Mouse (Mus musculus) C2C12 (cell line): ENCODE data around the gene Xlr3a. TPM values are rescaled to one million over a fixed set of nuclear protein-coding genes. Genes with fewer than 3 reads are reported as not detected.

ENCODE experiments used
- H3K27me3 ChIP-seq: one replicate; pipeline ENCODE4 v1.6.1; 2011; ENCODE audit not compliant: control insufficient read depth, insufficient read depth, insufficient read length
- H3K36me3 ChIP-seq: one replicate; pipeline ENCODE4 v1.6.1; 2011; ENCODE audit not compliant: control insufficient read depth, insufficient read depth
- H3K4me3 ChIP-seq: one replicate; pipeline ENCODE4 v1.5.1; 2011; ENCODE audit warnings: mild to moderate bottlenecking, control low read depth; ENCODE audit not compliant: poor library complexity, insufficient read depth, severe bottlenecking
- H3K79me2 ChIP-seq: one replicate; pipeline ENCODE4 v1.6.1; 2011; ENCODE audit not compliant: control insufficient read depth, insufficient read depth
- H3K79me3 ChIP-seq: one replicate; pipeline ENCODE4 v1.6.1; 2011; ENCODE audit warnings: low read depth, control low read depth
- H3ac ChIP-seq: one replicate; pipeline ENCODE3; 2011; ENCODE audit warnings: low read depth; ENCODE audit not compliant: control insufficient read depth, insufficient read length
- CEBPB ChIP-seq: IDR thresholded peaks from one replicate; pipeline ENCODE4 v1.6.1; 2011; ENCODE audit warnings: low read depth, mild to moderate bottlenecking, control low read depth, moderate library complexity
- CTCF ChIP-seq: IDR thresholded peaks from one replicate; pipeline ENCODE4 v1.5.1; 2011; ENCODE audit not compliant: control insufficient read depth, insufficient read depth, insufficient read length
- FOSL1 ChIP-seq: IDR thresholded peaks from one replicate; pipeline ENCODE4 v1.8.0; 2011; ENCODE audit warnings: mild to moderate bottlenecking, low read length; ENCODE audit not compliant: poor library complexity, insufficient read depth, severe bottlenecking
- MAX ChIP-seq: IDR thresholded peaks from one replicate; pipeline ENCODE4 v1.6.1; 2011; ENCODE audit warnings: mild to moderate bottlenecking, control low read depth
- MYOD1 ChIP-seq: IDR thresholded peaks from one replicate; pipeline ENCODE4 v1.6.1; 2011; ENCODE audit warnings: low read depth; ENCODE audit not compliant: control insufficient read depth, insufficient read length
- MYOG ChIP-seq: IDR thresholded peaks from one replicate; pipeline ENCODE4 v1.6.1; 2011; ENCODE audit not compliant: control insufficient read depth, insufficient read length; ENCODE audit errors: extremely low read depth
- USF1 ChIP-seq: IDR thresholded peaks from one replicate; pipeline ENCODE4 v1.6.1; 2011; ENCODE audit warnings: low read depth, mild to moderate bottlenecking, control low read depth, moderate library complexity
- polyA plus RNA-seq: library from polyadenylated mRNA; unstranded; fragments of >200 nt; fragmentation: generic; extraction: Trizol; gene quantifications from one replicate; pipeline ENCODE4 v1.2.1, GENCODE M21; 2012; ENCODE audit warnings: missing spikeins

The Xlr3a gene
- polyA plus RNA-seq, 1 experiment = 2.6 TPM

GRCm38 (mm10) chrX:73063512-73064414 lies 33.1 kb downstream of the Xlr3a start:
- Histone ChIP-seq H3K79me2 (no peaks in the 10 kb centered on the region), H3K4me3 (no peak overlapping the region), H3K27me3 (peaks cover 10% of the 10 kb centered on the region), H3K79me3 (no peaks in the 10 kb centered on the region), H3ac (no peak overlapping the region), H3K36me3 (no peaks in the 10 kb centered on the region)
- TF ChIP-seq MAX (no peak), MYOG (no peak), CTCF (no peak), FOSL1 (no peak), CEBPB (no peak), USF1 (no peak), MYOD1 (no peak)

- H3K79me3 ChIP-seq = no peaks in the 10 kb centered on the region
- H3K79me2 ChIP-seq = no peaks in the 10 kb centered on the region
- no peak for TF ChIP-seq MYOD1
- no peak overlapping the region for H3K4me3 ChIP-seq
- no peak overlapping the region for H3ac ChIP-seq
- H3K27me3 ChIP-seq = peaks cover 10% of the 10 kb centered on the region
- no peaks in the 10 kb centered on the region for H3K36me3 ChIP-seq
Measured at GRCm38 (mm10) chrX:73062323-73062722, 34.6 kb downstream of the Xlr3a start.

GRCm38 (mm10) chrX:73061528-73061927 lies 35.4 kb downstream of the Xlr3a start:
- TF ChIP-seq MAX (no peak), MYOG (no peak), MYOD1 (no peak), CTCF (no peak), USF1 (no peak), FOSL1 (no peak), CEBPB (no peak)
- Histone ChIP-seq H3K36me3 (no peaks in the 10 kb centered on the region), H3K79me3 (no peaks in the 10 kb centered on the region), H3K4me3 (no peak overlapping the region), H3ac (no peak overlapping the region), H3K79me2 (no peaks in the 10 kb centered on the region), H3K27me3 (peaks cover 10% of the 10 kb centered on the region)

- Histone ChIP-seq H3K79me3 (no peaks in the 10 kb centered on the region), H3K36me3 (no peaks in the 10 kb centered on the region), H3K4me3 (no peak overlapping the region), H3K79me2 (no peaks in the 10 kb centered on the region), H3K27me3 (no peaks in the 10 kb centered on the region), H3ac (no peak overlapping the region)
- TF ChIP-seq CEBPB (no peak), CTCF (peak; percentile 83), MAX (no peak), USF1 (no peak), MYOD1 (no peak)
Measured at GRCm38 (mm10) chrX:73053860-73054563, 42.9 kb downstream of the Xlr3a start.

- Histone ChIP-seq H3K79me2 (no peaks in the 10 kb centered on the region), H3K36me3 (no peaks in the 10 kb centered on the region), H3K4me3 (no peak overlapping the region), H3K79me3 (no peaks in the 10 kb centered on the region), H3K27me3 (no peaks in the 10 kb centered on the region), H3ac (no peak overlapping the region)
- TF ChIP-seq MYOD1 (no peak), FOSL1 (no peak), MAX (no peak), USF1 (no peak), CTCF (no peak), CEBPB (no peak)
Measured at GRCm38 (mm10) chrX:73039666-73040065, 57.2 kb downstream of the Xlr3a start.

GRCm38 (mm10) chrX:73038831-73039230 lies 58.1 kb downstream of the Xlr3a start:
- Histone ChIP-seq H3K27me3 (no peaks in the 10 kb centered on the region), H3K36me3 (no peaks in the 10 kb centered on the region), H3K4me3 (no peak overlapping the region), H3K79me3 (no peaks in the 10 kb centered on the region), H3K79me2 (no peaks in the 10 kb centered on the region), H3ac (no peak overlapping the region)
- TF ChIP-seq MYOD1 (no peak), CTCF (no peak), FOSL1 (no peak), USF1 (no peak), MAX (no peak), MYOG (no peak), CEBPB (no peak)
